Mouse (Mus musculus): ENCODE measurements around the gene Snrnp35. TPM values are rescaled to one million over a fixed set of nuclear protein-coding genes. Genes with fewer than 3 reads are reported as not detected.

Snrnp35 gene
- total and polyA plus RNA-seq, 3 experiments = 10.1 to 26.6 (median 10.2) TPM

- ATAC-seq (ENCODE audit: extremely low read depth, insufficient number of reproducible peaks, low FRiP score, poor library complexity, severe bottlenecking) (no peak), DNase-seq (ENCODE audit: low spot score) (no peak)
- peaks cover 39% of the 10 kb centered on the region for H3K27me3 ChIP-seq (ENCODE audit: insufficient read depth, low read length)
- H3K36me3 ChIP-seq (replicated peaks) = no peaks in the 10 kb centered on the region
- H3K4me1 ChIP-seq (ENCODE audit: insufficient read depth, low read depth, low read length) = peaks cover 34% of the 10 kb centered on the region
- no peak for TF ChIP-seq TAL1 (conservative IDR thresholded peaks at IDR 0.05; ENCODE audit: low read depth, low read length)
- no peak for TF ChIP-seq GATA1 (IDR thresholded peaks at IDR 0.05; ENCODE audit: borderline replicate concordance, low read length)
- TF ChIP-seq POLR2AphosphoS5 (IDR thresholded peaks at IDR 0.05; ENCODE audit: insufficient replicate concordance, low read depth, low read length) = no peak
- no peak for TF ChIP-seq CTCF (IDR thresholded peaks at IDR 0.05; ENCODE audit: low read depth, low read length)
- TF ChIP-seq GATA2 (IDR thresholded peaks at IDR 0.05; ENCODE audit: borderline replicate concordance, low read depth, low read length) = no peak
- no peaks in the 10 kb centered on the region for H3K9me3 ChIP-seq (replicated peaks)
- peak overlapping the region; percentile 70 for H3K4me3 ChIP-seq (ENCODE audit: low read depth, low read length)
Measured at GRCm38 (mm10) chr5:124531583-124531930, 48.6 kb downstream of the Snrnp35 start.

- DNase-seq (ENCODE audit: low spot score) (no peak), ATAC-seq (ENCODE audit: extremely low read depth, insufficient number of reproducible peaks, low FRiP score, poor library complexity, severe bottlenecking) (no peak)
- H3K27me3 ChIP-seq (ENCODE audit: insufficient read depth, low read length) = peaks cover 43% of the 10 kb centered on the region
- H3K4me1 ChIP-seq (ENCODE audit: insufficient read depth, low read depth, low read length) = peaks cover 41% of the 10 kb centered on the region
- no peaks in the 10 kb centered on the region for H3K36me3 ChIP-seq (replicated peaks)
- no peak overlapping the region for H3K4me3 ChIP-seq (ENCODE audit: low read depth, low read length)
- TF ChIP-seq GATA2 (IDR thresholded peaks at IDR 0.05; ENCODE audit: borderline replicate concordance, low read depth, low read length) (no peak), TAL1 (conservative IDR thresholded peaks at IDR 0.05; ENCODE audit: low read depth, low read length) (no peak), GATA1 (IDR thresholded peaks at IDR 0.05; ENCODE audit: borderline replicate concordance, low read length) (no peak), CTCF (IDR thresholded peaks at IDR 0.05; ENCODE audit: low read depth, low read length) (no peak), POLR2AphosphoS5 (IDR thresholded peaks at IDR 0.05; ENCODE audit: insufficient replicate concordance, low read depth, low read length) (no peak)
- H3K9me3 ChIP-seq (replicated peaks) = no peaks in the 10 kb centered on the region
Measured at GRCm38 (mm10) chr5:124532451-124532850, 49.5 kb downstream of the Snrnp35 start.

- no peaks in the 10 kb centered on the region for H3K9me3 ChIP-seq (replicated peaks)
- H3K27me3 ChIP-seq (ENCODE audit: insufficient read depth, low read length) = peaks cover 30% of the 10 kb centered on the region
- no peak for TF ChIP-seq POLR2AphosphoS5 (IDR thresholded peaks at IDR 0.05; ENCODE audit: insufficient replicate concordance, low read depth, low read length)
- no peak for TF ChIP-seq TAL1 (conservative IDR thresholded peaks at IDR 0.05; ENCODE audit: low read depth, low read length)
- no peak for TF ChIP-seq GATA2 (IDR thresholded peaks at IDR 0.05; ENCODE audit: borderline replicate concordance, low read depth, low read length)
- TF ChIP-seq GATA1 (IDR thresholded peaks at IDR 0.05; ENCODE audit: borderline replicate concordance, low read length) = no peak
- TF ChIP-seq CTCF (IDR thresholded peaks at IDR 0.05; ENCODE audit: low read depth, low read length) = no peak
- H3K36me3 ChIP-seq (replicated peaks) = no peaks in the 10 kb centered on the region
- no peak overlapping the region for H3K4me3 ChIP-seq (ENCODE audit: low read depth, low read length)
- DNase-seq (ENCODE audit: low spot score) (no peak), ATAC-seq (ENCODE audit: extremely low read depth, insufficient number of reproducible peaks, low FRiP score, poor library complexity, severe bottlenecking) (no peak)
- peaks cover 46% of the 10 kb centered on the region for H3K4me1 ChIP-seq (ENCODE audit: insufficient read depth, low read depth, low read length)
Measured at GRCm38 (mm10) chr5:124535016-124535415, 52.1 kb downstream of the Snrnp35 start.

GRCm38 (mm10) chr5:124536776-124537175 is 53.8 kb downstream of the Snrnp35 start:
- H3K27me3 ChIP-seq (ENCODE audit: insufficient read depth, low read length) = peaks cover 14% of the 10 kb centered on the region
- H3K4me3 ChIP-seq (ENCODE audit: low read depth, low read length) = peak overlapping the region; percentile 61; the same call in 1 of the 2 replicates
- no peak for DNase-seq (ENCODE audit: low spot score)
- no peak for TF ChIP-seq GATA1 (IDR thresholded peaks at IDR 0.05; ENCODE audit: borderline replicate concordance, low read length)
- TF ChIP-seq POLR2AphosphoS5 (IDR thresholded peaks at IDR 0.05; ENCODE audit: insufficient replicate concordance, low read depth, low read length) = no peak
- no peak for TF ChIP-seq TAL1 (conservative IDR thresholded peaks at IDR 0.05; ENCODE audit: low read depth, low read length)
- TF ChIP-seq GATA2 (IDR thresholded peaks at IDR 0.05; ENCODE audit: borderline replicate concordance, low read depth, low read length) = no peak
- no peak for TF ChIP-seq CTCF (IDR thresholded peaks at IDR 0.05; ENCODE audit: low read depth, low read length)
- H3K9me3 ChIP-seq (replicated peaks) = no peaks in the 10 kb centered on the region
- ATAC-seq (ENCODE audit: extremely low read depth, insufficient number of reproducible peaks, low FRiP score, poor library complexity, severe bottlenecking) = no peak
- H3K36me3 ChIP-seq (replicated peaks) = peaks cover under 1% of the 10 kb centered on the region
- peaks cover 31% of the 10 kb centered on the region for H3K4me1 ChIP-seq (ENCODE audit: insufficient read depth, low read depth, low read length)

- peaks cover 45% of the 10 kb centered on the region for H3K4me1 ChIP-seq (ENCODE audit: insufficient read depth, low read depth, low read length)
- H3K4me3 ChIP-seq (ENCODE audit: low read depth, low read length) = no peak overlapping the region
- no peak for TF ChIP-seq TAL1 (conservative IDR thresholded peaks at IDR 0.05; ENCODE audit: low read depth, low read length)
- 0 out of 2 replicates have a peak, but pooled peaks have one; percentile 1 for TF ChIP-seq CTCF (IDR thresholded peaks at IDR 0.05; ENCODE audit: low read depth, low read length)
- no peak for TF ChIP-seq POLR2AphosphoS5 (IDR thresholded peaks at IDR 0.05; ENCODE audit: insufficient replicate concordance, low read depth, low read length)
- no peaks in the 10 kb centered on the region for H3K9me3 ChIP-seq (replicated peaks)
- peaks cover 5% of the 10 kb centered on the region; the same call in 1 of the 2 replicates for H3K27me3 ChIP-seq (ENCODE audit: insufficient read depth, low read length)
- H3K36me3 ChIP-seq (replicated peaks) = peaks cover 22% of the 10 kb centered on the region
- peak; percentile 54 for DNase-seq (ENCODE audit: low spot score)
- peak; percentile 42; the same call in 1 of the 2 replicates for ATAC-seq (ENCODE audit: extremely low read depth, insufficient number of reproducible peaks, low FRiP score, poor library complexity, severe bottlenecking)
Measured at GRCm38 (mm10) chr5:124538813-124539792, 56.2 kb downstream of the Snrnp35 start.

- DNase-seq (ENCODE audit: low spot score) = no peak
- Histone ChIP-seq H3K4me1 (ENCODE audit: insufficient read depth, low read depth, low read length) (peaks cover 49% of the 10 kb centered on the region), H3K36me3 (replicated peaks) (peaks cover 30% of the 10 kb centered on the region), H3K4me3 (ENCODE audit: low read depth, low read length) (peak overlapping the region; percentile 90; the same call in 1 of the 2 replicates), H3K27me3 (ENCODE audit: insufficient read depth, low read length) (peaks cover 5% of the 10 kb centered on the region; the same call in 1 of the 2 replicates), H3K9me3 (replicated peaks) (no peaks in the 10 kb centered on the region)
- ATAC-seq (ENCODE audit: extremely low read depth, insufficient number of reproducible peaks, low FRiP score, poor library complexity, severe bottlenecking) = no peak
- TF ChIP-seq TAL1 (conservative IDR thresholded peaks at IDR 0.05; ENCODE audit: low read depth, low read length) = no peak
- TF ChIP-seq POLR2AphosphoS5 (IDR thresholded peaks at IDR 0.05; ENCODE audit: insufficient replicate concordance, low read depth, low read length) = no peak
- TF ChIP-seq GATA2 (IDR thresholded peaks at IDR 0.05; ENCODE audit: borderline replicate concordance, low read depth, low read length) = no peak
- TF ChIP-seq GATA1 (IDR thresholded peaks at IDR 0.05; ENCODE audit: borderline replicate concordance, low read length) = no peak
- no peak for TF ChIP-seq CTCF (IDR thresholded peaks at IDR 0.05; ENCODE audit: low read depth, low read length)
Measured at GRCm38 (mm10) chr5:124539905-124540304, 57.0 kb downstream of the Snrnp35 start.

Data from G1E (cell line).